Mouse (Mus musculus): ENCODE measurements around the gene Pinlyp.

- no peak for TF ChIP-seq POLR2A (IDR thresholded peaks at IDR 0.05; ENCODE audit: control insufficient read depth, low read depth, low read length)
- no peak for TF ChIP-seq CTCF (IDR thresholded peaks at IDR 0.05; ENCODE audit: control insufficient read depth, insufficient read depth, insufficient replicate concordance, low read depth, low read length)
Observed at GRCm38 (mm10) chr7:24499856-24500577, 45.9 kb downstream of the Pinlyp start.
